Mouse (Mus musculus) embryonic facial prominence, embryonic 10.5 days (tissue): ENCODE results near the gene Gart. TPM values are rescaled to one million over a fixed set of nuclear protein-coding genes. Genes with fewer than 3 reads are reported as not detected.
A peak's percentile ranks its signal among the peaks of the same experiment; 100 is the strongest.

Source experiments
- DNase-seq: peaks from one replicate; pipeline ENCODE4 v3.0.0-alpha.2; 2017; ENCODE audit warnings: low spot score
- H3K27ac ChIP-seq: fragments of 300-500 bp; sonication (generic); replicated peaks from 2 replicates; pipeline ENCODE4 v1.5.1; 2016; ENCODE audit warnings: mild to moderate bottlenecking
- H3K27me3 ChIP-seq: fragments of 300-500 bp; sonication (generic); replicated peaks from 2 replicates; pipeline ENCODE4 v1.6.1; 2016; ENCODE audit warnings: low read depth, mild to moderate bottlenecking; ENCODE audit not compliant: poor library complexity, severe bottlenecking
- H3K36me3 ChIP-seq: fragments of 300-500 bp; sonication (generic); replicated peaks from 2 replicates; pipeline ENCODE4 v1.6.1; 2016; ENCODE audit warnings: mild to moderate bottlenecking, moderate library complexity
- H3K4me1 ChIP-seq: fragments of 300-500 bp; sonication (generic); 2 replicates; pipeline ENCODE4 v1.6.1; 2016
- H3K4me3 ChIP-seq: fragments of 300-500 bp; sonication (generic); 2 replicates; pipeline ENCODE4 v1.5.1; 2016; ENCODE audit warnings: mild to moderate bottlenecking, moderate library complexity
- H3K9me3 ChIP-seq: fragments of 300-500 bp; sonication (generic); 2 replicates; pipeline ENCODE4 v1.6.1; 2016; ENCODE audit warnings: mild to moderate bottlenecking
- WGBS: fragments of 180-500 bp; shearing (Covaris S2); methylation state at CpG from one replicate; pipeline ENCODE4 v1.1.7; 2016; 5-methylcytosine and 5-hydroxymethylcytosine counted together
- polyA plus RNA-seq: library from polyadenylated mRNA; unstranded; fragments of >200 nt; fragmentation: Nextera tagmentation; extraction: Ambion mirVana; gene quantifications from 2 replicates; pipeline ENCODE4 v1.2.1, GENCODE M21; 2016

The Gart gene
- polyA plus RNA-seq, 1 experiment from 2014 or later = 168 TPM

- Histone ChIP-seq H3K36me3 (peaks cover 99% of the 10 kb centered on the region), H3K4me3 (no peak overlapping the region), H3K27ac (no peak overlapping the region), H3K4me1 (no peaks in the 10 kb centered on the region), H3K27me3 (no peaks in the 10 kb centered on the region), H3K9me3 (peaks cover 7% of the 10 kb centered on the region; the same call in 1 of the 2 replicates)
- WGBS = 95% methylated on average over 3 of the region's 3 CpGs
- DNase-seq = no peak
Observed at GRCm38 (mm10) chr16:91663795-91664194, 17.0 kb upstream of the Gart start.

GRCm38 (mm10) chr16:91662336-91662735, 15.6 kb upstream of the Gart start:
- H3K36me3 ChIP-seq = peaks cover 100% of the 10 kb centered on the region
- no peaks in the 10 kb centered on the region for H3K27me3 ChIP-seq
- H3K27ac ChIP-seq = no peak overlapping the region
- peaks cover 7% of the 10 kb centered on the region; the same call in 1 of the 2 replicates for H3K9me3 ChIP-seq
- WGBS = 94% methylated on average over 16 of the region's 16 CpGs
- no peak overlapping the region for H3K4me3 ChIP-seq
- no peaks in the 10 kb centered on the region for H3K4me1 ChIP-seq
- DNase-seq = no peak

- H3K36me3 ChIP-seq = peaks cover 100% of the 10 kb centered on the region
- no peak for DNase-seq
- no peak overlapping the region for H3K27ac ChIP-seq
- H3K4me1 ChIP-seq = no peaks in the 10 kb centered on the region
- peaks cover 7% of the 10 kb centered on the region; the same call in 1 of the 2 replicates for H3K9me3 ChIP-seq
- H3K4me3 ChIP-seq = no peak overlapping the region
- 74% methylated on average over 1 of the region's 1 CpGs for WGBS
- no peaks in the 10 kb centered on the region for H3K27me3 ChIP-seq
Observed at GRCm38 (mm10) chr16:91661397-91661796, 14.6 kb upstream of the Gart start.

- peaks cover 7% of the 10 kb centered on the region; the same call in 1 of the 2 replicates for H3K9me3 ChIP-seq
- no peak overlapping the region for H3K27ac ChIP-seq
- 96% methylated on average over 20 of the region's 20 CpGs for WGBS
- H3K27me3 ChIP-seq = no peaks in the 10 kb centered on the region
- no peak for DNase-seq
- peaks cover 100% of the 10 kb centered on the region for H3K36me3 ChIP-seq
- no peak overlapping the region for H3K4me3 ChIP-seq
- H3K4me1 ChIP-seq = no peaks in the 10 kb centered on the region
Observed at GRCm38 (mm10) chr16:91659798-91660197, 13.0 kb upstream of the Gart start.

- no peaks in the 10 kb centered on the region for H3K27me3 ChIP-seq
- no peak overlapping the region for H3K27ac ChIP-seq
- H3K36me3 ChIP-seq = peaks cover 100% of the 10 kb centered on the region
- DNase-seq = no peak
- H3K4me1 ChIP-seq = no peaks in the 10 kb centered on the region
- 94% methylated on average over 5 of the region's 5 CpGs for WGBS
- H3K4me3 ChIP-seq = no peak overlapping the region
- peaks cover 7% of the 10 kb centered on the region; the same call in 1 of the 2 replicates for H3K9me3 ChIP-seq
Observed at GRCm38 (mm10) chr16:91658471-91658870, 11.7 kb upstream of the Gart start.

- Histone ChIP-seq H3K4me3 (no peak overlapping the region), H3K27ac (no peak overlapping the region), H3K4me1 (no peaks in the 10 kb centered on the region), H3K9me3 (peaks cover 7% of the 10 kb centered on the region; the same call in 1 of the 2 replicates), H3K36me3 (peaks cover 100% of the 10 kb centered on the region), H3K27me3 (no peaks in the 10 kb centered on the region)
- no peak for DNase-seq
- WGBS = 96% methylated on average over 17 of the region's 17 CpGs
Observed at GRCm38 (mm10) chr16:91657285-91657684, 10.5 kb upstream of the Gart start.

- H3K4me1 ChIP-seq = peaks cover under 1% of the 10 kb centered on the region; the same call in 1 of the 2 replicates
- no peak overlapping the region for H3K27ac ChIP-seq
- peaks cover 98% of the 10 kb centered on the region for H3K36me3 ChIP-seq
- no peak overlapping the region for H3K4me3 ChIP-seq
- WGBS = 95% methylated on average over 9 of the region's 9 CpGs
- no peaks in the 10 kb centered on the region for H3K27me3 ChIP-seq
- H3K9me3 ChIP-seq = peaks cover 7% of the 10 kb centered on the region; the same call in 1 of the 2 replicates
- no peak for DNase-seq
Observed at GRCm38 (mm10) chr16:91655285-91655684, 8.5 kb upstream of the Gart start.

- no peak overlapping the region for H3K4me3 ChIP-seq
- WGBS = 95% methylated on average over 3 of the region's 3 CpGs
- DNase-seq = no peak
- H3K27ac ChIP-seq = no peak overlapping the region
- H3K27me3 ChIP-seq = no peaks in the 10 kb centered on the region
- peaks cover 10% of the 10 kb centered on the region for H3K4me1 ChIP-seq
- no peaks in the 10 kb centered on the region for H3K9me3 ChIP-seq
- peaks cover 70% of the 10 kb centered on the region for H3K36me3 ChIP-seq
Observed at GRCm38 (mm10) chr16:91652191-91652590, 5.4 kb upstream of the Gart start.

- Histone ChIP-seq H3K9me3 (no peaks in the 10 kb centered on the region), H3K4me1 (peaks cover 15% of the 10 kb centered on the region), H3K27ac (no peak overlapping the region), H3K36me3 (peaks cover 46% of the 10 kb centered on the region), H3K4me3 (peak overlapping the region; percentile 85), H3K27me3 (no peaks in the 10 kb centered on the region)
- DNase-seq = no peak
Observed at GRCm38 (mm10) chr16:91649781-91650180, 3.0 kb upstream of the Gart start.

GRCm38 (mm10) chr16:91649246-91649645, 2.5 kb upstream of the Gart start:
- no peak overlapping the region for H3K27ac ChIP-seq
- no peaks in the 10 kb centered on the region for H3K9me3 ChIP-seq
- WGBS = 72% methylated on average over 3 of the region's 3 CpGs
- no peak for DNase-seq
- peaks cover 43% of the 10 kb centered on the region for H3K36me3 ChIP-seq
- no peaks in the 10 kb centered on the region for H3K27me3 ChIP-seq
- H3K4me1 ChIP-seq = peaks cover 15% of the 10 kb centered on the region
- peak overlapping the region; percentile 85 for H3K4me3 ChIP-seq

GRCm38 (mm10) chr16:91648220-91648550, 1.4 kb upstream of the Gart start:
- H3K36me3 ChIP-seq = peaks cover 38% of the 10 kb centered on the region
- peak; percentile 88 for DNase-seq
- under 1% methylated on average over 25 of the region's 25 CpGs for WGBS
- no peaks in the 10 kb centered on the region for H3K9me3 ChIP-seq
- H3K27ac ChIP-seq = peak overlapping the region; percentile 99
- H3K4me3 ChIP-seq = peak overlapping the region; percentile 85
- H3K27me3 ChIP-seq = no peaks in the 10 kb centered on the region
- H3K4me1 ChIP-seq = peaks cover 15% of the 10 kb centered on the region

GRCm38 (mm10) chr16:91647461-91648219, 888 bp upstream of the Gart start, which contains the start of gene Son:
Gene Son, plus strand, starts transcription at chr16:91647506.
- DNase-seq = peak; percentile 97
- Histone ChIP-seq H3K27ac (peak within 1 kb of the TSS; percentile 99), H3K4me3 (peak within 1 kb of the TSS; percentile 85), H3K4me1 (peaks cover 15% of the 10 kb centered on the region), H3K27me3 (no peaks in the 10 kb centered on the region), H3K36me3 (peaks cover 38% of the 10 kb centered on the region), H3K9me3 (no peaks in the 10 kb centered on the region)
- WGBS = under 1% methylated on average over 70 of the region's 70 CpGs

GRCm38 (mm10) chr16:91645995-91646602, 653 bp downstream of the Gart start:
- DNase-seq = peak; percentile 28
- H3K9me3 ChIP-seq = no peaks in the 10 kb centered on the region
- whole genome bisulfite sequencing = 2% methylated on average over 11 of the region's 11 CpGs
- H3K27me3 ChIP-seq = no peaks in the 10 kb centered on the region
- peak overlapping the region; percentile 99 for H3K27ac ChIP-seq
- H3K4me1 ChIP-seq = peaks cover 15% of the 10 kb centered on the region
- H3K4me3 ChIP-seq = peak overlapping the region; percentile 85
- peaks cover 38% of the 10 kb centered on the region for H3K36me3 ChIP-seq
